Mouse (Mus musculus) embryo, embryonic 10.5 days (tissue): ENCODE results near the gene Snapin.

ENCODE experiments used
- DNase-seq: peaks from one replicate; pipeline ENCODE4 v3.0.0-alpha.2; 2015; ENCODE audit warnings: low spot score

Snapin gene

DNA sequence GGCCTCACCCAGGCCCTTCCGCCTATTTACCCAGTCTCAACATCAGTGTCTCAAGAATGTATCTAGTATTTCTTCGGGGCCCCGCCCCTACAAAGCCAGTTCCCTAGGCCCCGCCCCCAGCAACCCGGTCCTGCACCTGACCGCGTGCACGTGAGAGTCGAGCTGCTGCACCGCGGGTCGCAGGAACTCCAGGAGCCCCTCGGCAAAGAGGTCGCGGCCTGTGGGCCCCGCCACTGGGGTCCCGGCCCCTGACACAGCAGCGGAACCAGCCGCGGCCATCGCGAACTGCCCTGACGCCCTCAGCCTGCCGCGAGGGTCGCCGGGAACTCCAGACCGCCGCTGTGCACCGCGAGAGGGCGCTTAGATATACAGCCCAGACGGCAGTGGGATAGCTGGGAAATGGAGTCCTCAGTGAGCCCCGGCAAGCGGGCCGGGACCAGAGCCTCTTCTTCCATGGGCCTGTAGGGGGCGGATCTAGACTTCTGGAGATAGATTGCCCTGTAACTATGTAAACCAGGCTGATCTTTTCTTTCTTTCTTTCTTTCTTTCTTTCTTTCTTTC is at the start of gene Snapin:
Snapin (minus strand) TSS at position 338 of the 561 bp plus-strand sequence.
- peak; percentile 97 for DNase-seq

GRCm38 (mm10) chr3:90537905-90538296 is 47.1 kb upstream of the Snapin start:
- DNase-seq = no peak

GRCm38 (mm10) chr3:90537141-90537904 is 46.5 kb upstream of the Snapin start, which contains the start of gene S100a16:
S100a16 (plus strand) TSS chr3:90537254.
- DNase-seq = no peak

GRCm38 (mm10) chr3:90535446-90535845 is 44.6 kb upstream of the Snapin start:
- DNase-seq = no peak

- DNase-seq = no peak
These were observed 40.9 kb upstream of the Snapin start for GRCm38 (mm10) chr3:90531713-90532112.

DNA sequence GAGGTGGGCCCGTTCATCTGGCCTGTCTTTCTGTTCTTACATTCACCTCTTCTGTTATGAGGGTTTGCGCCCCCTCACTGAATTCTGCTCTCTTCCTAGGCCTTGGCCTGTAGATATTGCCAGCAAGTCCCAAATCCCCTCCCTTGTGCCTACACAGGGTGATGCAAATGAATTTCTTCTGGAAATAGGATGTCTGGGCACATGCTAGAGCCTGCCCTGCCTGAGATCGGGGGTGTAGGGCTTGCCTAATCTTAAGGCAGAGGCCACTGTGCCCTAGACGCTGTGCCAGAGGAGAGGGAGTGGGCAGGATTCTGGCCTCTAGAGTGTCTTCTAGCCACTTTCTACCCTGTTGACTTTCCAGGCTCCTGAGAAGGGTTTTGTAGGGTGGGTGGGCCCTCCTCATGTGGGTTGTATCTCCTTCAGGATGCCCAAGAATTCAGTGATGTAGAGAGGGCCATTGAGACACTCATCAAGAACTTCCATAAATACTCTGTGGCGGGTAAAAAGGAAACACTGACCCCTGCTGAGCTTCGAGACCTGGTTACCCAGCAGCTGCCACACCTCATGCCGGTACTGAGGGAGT is 36.5 kb upstream of the Snapin start:
- DNase-seq = no peak

DNA sequence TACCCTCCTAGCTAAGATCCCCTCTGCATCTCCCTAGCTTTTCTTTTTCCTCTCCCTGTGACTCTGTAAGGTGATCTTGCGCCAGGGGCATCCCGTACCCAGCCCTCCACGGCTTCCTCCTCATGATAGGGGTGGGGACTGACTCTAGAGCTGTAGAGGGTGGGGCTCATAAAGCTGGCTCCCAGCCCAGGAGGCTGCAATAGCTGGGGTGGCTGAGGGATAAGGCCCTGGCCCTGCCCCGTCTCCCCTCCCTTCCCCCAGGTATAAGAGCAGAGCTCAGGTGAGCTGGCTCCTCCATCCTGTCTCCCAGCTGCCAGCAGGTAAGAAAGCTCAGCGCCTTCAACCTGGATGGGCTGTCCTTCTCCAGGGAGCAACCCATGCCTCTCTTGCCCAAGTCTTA is 35.7 kb upstream of the Snapin start, which contains the start of gene S100a14:
S100a14 (plus strand) TSS at position 277 of the 400 bp plus-strand sequence.
- DNase-seq = no peak

DNA sequence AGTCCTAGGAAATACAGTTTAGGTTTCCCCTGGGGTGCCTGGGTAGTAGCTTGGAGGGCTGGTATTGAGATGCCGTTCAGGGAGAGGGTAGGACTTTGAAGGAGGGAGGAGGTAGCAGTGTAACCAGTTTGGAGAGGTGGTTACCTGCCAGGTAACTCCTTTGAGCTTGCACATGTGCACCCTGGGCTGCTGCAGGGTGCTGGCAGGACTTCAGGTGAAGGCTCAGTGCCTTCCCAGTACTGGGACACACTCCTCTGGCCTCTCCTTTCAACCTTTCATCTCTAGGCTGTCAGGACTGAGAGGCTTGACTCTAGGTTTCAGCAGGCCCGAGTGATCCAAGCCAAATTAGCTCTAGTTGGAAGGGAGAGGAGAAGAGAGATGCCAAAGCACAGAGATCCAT is 35.2 kb upstream of the Snapin start:
- DNase-seq = no peak

DNA sequence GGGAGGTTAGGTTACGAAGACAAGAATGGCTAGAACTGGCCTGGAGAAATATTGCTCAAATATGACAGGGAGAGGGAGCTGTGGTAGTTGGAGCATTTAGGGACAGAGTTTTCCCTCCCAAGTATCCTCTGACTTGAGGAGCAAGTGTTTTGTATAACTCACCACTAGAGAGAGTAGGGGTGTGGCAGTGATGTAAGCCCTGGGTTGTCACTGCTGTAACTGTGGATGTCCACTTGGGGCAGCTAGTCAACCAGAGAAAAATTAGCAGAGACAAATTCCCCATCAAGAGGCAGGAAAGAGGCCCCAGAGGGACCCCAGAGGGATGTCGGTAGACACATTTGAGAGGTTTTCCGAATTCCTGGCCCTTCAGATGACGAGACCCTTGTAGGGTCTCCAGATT is 34.6 kb upstream of the Snapin start:
- peak; percentile 61 for DNase-seq

DNA sequence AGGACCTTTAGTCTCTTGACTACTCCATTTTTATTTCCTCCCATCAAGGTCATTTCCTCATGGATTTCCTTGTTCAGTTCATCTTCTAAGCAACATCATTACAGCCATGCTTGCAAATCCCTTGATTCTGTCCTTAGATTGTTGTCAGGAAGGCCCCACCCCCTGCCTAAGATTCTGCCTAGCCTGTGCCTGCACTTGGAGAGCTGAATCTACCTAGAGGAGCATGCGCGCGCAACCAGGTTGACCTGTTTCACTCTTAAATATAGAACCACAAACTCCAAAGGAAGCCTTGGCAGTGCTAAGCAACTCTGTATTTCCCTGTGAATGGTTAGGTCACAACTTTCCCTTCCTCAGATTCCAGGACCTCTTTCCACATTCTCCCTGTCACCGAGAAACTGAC is 26.9 kb upstream of the Snapin start:
- DNase-seq = no peak

DNA sequence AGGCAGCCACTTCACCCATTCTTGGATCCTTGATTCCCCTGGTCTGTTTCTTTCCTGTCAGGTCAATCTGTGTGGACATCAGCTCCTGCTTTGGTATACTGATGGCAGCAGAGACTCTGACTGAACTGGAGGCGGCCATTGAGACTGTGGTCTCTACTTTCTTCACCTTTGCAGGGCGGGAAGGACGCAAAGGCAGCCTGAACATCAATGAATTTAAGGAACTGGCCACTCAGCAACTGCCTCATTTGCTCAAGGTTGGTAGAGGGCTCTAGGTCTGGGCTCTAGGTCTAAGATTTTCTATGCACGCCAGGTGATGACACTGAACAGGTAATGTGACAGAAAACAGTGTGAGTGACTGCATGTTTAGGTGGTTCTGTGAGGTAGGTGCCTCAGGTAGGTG is 25.0 kb upstream of the Snapin start:
- DNase-seq = no peak

GRCm38 (mm10) chr3:90515242-90515641 is 24.4 kb upstream of the Snapin start:
- DNase-seq = no peak

DNA sequence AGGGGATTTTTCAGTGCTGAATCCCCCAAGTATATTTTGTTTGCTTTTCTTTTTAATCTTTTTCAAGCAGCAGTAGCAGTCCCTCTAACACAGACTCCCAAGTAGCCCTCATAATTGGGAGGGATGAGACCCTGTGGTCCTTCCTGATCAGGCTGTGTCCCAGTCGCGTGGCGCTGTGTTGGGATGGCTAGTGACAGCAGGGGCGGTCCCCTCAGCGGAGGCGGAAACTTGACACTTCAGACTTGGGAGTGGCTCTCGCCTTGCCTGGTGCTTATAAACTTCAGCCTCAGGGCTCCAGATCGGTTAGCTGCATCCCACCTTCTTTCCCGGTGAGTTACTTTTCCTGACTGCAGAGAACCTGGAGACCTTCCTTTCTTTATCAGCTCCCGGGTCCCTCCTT is 23.9 kb upstream of the Snapin start:
- DNase-seq = peak; percentile 82

- DNase-seq = peak; percentile 47
These were observed 23.2 kb upstream of the Snapin start, which contains the start of the genes S100a1 and S100a13 for GRCm38 (mm10) chr3:90513796-90514590. S100a1 (minus strand) TSS chr3:90514392. S100a13 (plus strand) TSS chr3:90514435.

- no peak for DNase-seq
These were observed 22.3 kb upstream of the Snapin start for GRCm38 (mm10) chr3:90512948-90513642.

GRCm38 (mm10) chr3:90512276-90512675 is 21.4 kb upstream of the Snapin start:
- DNase-seq = no peak

DNA sequence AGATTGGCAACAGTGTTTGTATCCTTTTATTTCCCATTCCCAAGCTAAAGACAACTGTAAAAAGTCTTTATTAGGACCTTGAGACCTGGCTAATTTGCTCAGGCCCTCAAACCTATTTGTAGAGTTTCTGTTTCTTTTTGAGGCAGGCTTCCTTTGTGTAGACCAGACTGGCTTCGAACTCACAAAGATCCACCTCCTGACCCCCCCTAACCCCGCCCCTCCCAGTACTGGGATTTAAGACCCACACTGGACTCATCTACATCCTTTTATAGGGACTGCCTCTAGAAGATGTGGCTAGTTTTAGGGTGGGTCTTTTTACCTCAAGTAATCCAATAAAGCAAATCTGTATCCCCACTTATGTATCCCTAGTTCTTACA is 18.9 kb upstream of the Snapin start:
- DNase-seq = no peak

DNA sequence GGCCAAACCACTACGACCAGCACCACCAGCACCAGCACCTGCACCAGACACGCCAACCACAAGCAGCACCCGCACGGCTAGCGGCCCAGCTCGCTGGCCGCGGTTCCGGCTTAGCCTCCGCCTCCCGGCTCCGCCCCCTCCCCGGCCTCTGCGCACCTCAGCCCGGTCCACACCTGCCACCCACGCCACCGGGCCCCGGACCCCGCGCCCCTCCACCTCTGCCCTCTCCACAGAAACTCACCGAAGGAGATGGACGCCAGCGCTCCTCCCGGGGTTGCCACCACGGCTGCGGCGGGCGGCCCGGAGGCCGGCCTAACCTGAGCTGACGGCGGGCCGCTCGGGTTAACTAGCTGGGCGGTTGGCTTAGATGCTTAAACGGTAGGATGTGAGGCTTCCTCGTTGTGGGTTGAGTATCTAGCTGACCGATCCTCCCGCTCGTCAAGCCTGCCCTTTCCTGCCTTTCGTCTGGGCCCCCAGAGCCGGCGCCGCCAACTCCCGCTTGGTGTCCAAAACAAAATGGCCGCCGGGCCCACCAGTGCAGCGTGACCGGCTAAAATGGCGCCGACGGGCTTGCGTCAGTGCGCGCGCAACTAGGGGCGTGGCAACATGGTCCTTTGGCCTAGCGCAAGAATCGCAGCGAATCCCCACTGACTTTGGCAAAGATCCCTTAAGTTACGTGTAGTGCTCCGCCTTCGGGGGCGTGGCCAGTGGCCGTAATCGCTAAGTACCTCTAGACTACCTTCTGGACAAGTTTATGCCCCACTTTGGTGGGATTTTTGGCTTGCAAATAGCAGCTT is 18.3 kb upstream of the Snapin start, which contains the start of gene Chtop:
Chtop (minus strand) TSS at position 549 of the 797 bp plus-strand sequence.
- peak; percentile 99 for DNase-seq

DNA sequence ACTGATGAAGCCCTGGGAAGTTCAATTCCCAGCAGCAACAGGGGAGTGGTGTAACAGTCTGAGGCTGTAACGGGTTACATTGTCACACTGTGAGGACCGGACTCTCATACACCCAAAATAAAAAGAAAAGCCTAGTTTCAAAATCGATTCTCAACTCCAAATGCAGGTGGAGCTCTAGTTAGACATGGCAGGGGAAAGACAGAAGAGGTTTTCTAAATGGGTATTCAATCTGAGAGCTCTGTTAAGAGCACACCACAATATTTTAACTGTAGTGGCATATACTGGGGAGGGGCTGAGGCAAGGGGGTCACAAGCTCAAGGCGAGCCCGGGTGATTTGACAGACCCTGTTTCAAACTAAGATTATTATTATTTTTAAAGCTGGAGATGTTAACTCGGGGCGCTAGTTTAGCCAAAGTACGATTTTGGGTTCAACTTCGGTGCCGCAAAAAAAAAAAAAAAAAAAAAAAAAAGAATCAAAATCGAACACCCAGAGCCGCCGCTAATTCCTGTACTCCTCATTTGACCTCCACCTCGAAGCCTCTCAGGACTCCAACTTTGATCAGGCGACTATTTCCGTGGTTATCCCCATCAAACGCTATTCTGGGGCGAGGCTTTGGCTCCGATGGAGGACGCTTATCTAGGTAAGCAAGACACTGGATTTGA is 17.6 kb upstream of the Snapin start:
- DNase-seq = peak; percentile 26

DNA sequence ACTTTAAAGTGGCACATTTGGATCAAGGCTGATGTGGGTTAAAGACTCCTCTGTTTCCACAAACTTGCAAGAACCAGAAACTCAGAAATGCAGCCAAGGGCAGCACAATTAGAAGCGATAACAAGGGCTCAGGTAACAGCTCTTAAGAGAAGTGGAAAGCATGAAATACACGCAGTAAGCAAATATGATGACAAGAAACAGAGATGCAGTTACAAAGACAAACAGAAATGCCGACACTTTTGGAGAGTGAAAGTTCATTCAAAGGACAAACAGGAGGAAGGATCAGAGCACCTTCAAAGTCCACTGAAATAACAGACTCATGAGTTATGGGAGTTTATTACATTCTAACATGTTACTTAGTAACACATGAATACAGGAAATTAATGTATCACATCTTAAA is 15.5 kb upstream of the Snapin start:
- DNase-seq = no peak
